Mouse (Mus musculus): Measurements from ENCODE around the gene Nop53. TPM values are rescaled to one million over a fixed set of nuclear protein-coding genes. Genes with fewer than 3 reads are reported as not detected.
A peak's percentile ranks its signal among the peaks of the same experiment; 100 is the strongest.

Gene Nop53
- total and polyA plus RNA-seq, 3 experiments = 118 to 630 (median 328) TPM

GRCm38 (mm10) chr7:15954978-15955443 lies 9.1 kb upstream of the Nop53 start:
- no peak for TF ChIP-seq POLR2AphosphoS5 (IDR thresholded peaks at IDR 0.05; ENCODE audit: insufficient replicate concordance, low read depth, low read length)
- TF ChIP-seq TAL1 (conservative IDR thresholded peaks at IDR 0.05; ENCODE audit: low read depth, low read length) = no peak
- no peak for TF ChIP-seq GATA2 (IDR thresholded peaks at IDR 0.05; ENCODE audit: borderline replicate concordance, low read depth, low read length)
- no peak for TF ChIP-seq CTCF (IDR thresholded peaks at IDR 0.05; ENCODE audit: low read depth, low read length)
- TF ChIP-seq GATA1 (IDR thresholded peaks at IDR 0.05; ENCODE audit: borderline replicate concordance, low read length) = no peak
- Histone ChIP-seq H3K4me1 (ENCODE audit: insufficient read depth, low read depth, low read length) (peaks cover 25% of the 10 kb centered on the region), H3K9me3 (replicated peaks) (peaks cover 3% of the 10 kb centered on the region), H3K27me3 (ENCODE audit: insufficient read depth, low read length) (peaks cover 48% of the 10 kb centered on the region), H3K4me3 (ENCODE audit: low read depth, low read length) (no peak overlapping the region), H3K36me3 (replicated peaks) (no peaks in the 10 kb centered on the region)
- ATAC-seq (ENCODE audit: extremely low read depth, insufficient number of reproducible peaks, low FRiP score, poor library complexity, severe bottlenecking) (no peak), DNase-seq (ENCODE audit: low spot score) (no peak)

- Histone ChIP-seq H3K9me3 (replicated peaks) (peaks cover 3% of the 10 kb centered on the region), H3K4me3 (ENCODE audit: low read depth, low read length) (no peak overlapping the region), H3K4me1 (ENCODE audit: insufficient read depth, low read depth, low read length) (peaks cover 31% of the 10 kb centered on the region), H3K36me3 (replicated peaks) (no peaks in the 10 kb centered on the region), H3K27me3 (ENCODE audit: insufficient read depth, low read length) (peaks cover 45% of the 10 kb centered on the region)
- no peak for ATAC-seq (ENCODE audit: extremely low read depth, insufficient number of reproducible peaks, low FRiP score, poor library complexity, severe bottlenecking)
- no peak for DNase-seq (ENCODE audit: low spot score)
- TF ChIP-seq GATA2 (IDR thresholded peaks at IDR 0.05; ENCODE audit: borderline replicate concordance, low read depth, low read length) = no peak
- TF ChIP-seq CTCF (IDR thresholded peaks at IDR 0.05; ENCODE audit: low read depth, low read length) = no peak
- no peak for TF ChIP-seq GATA1 (IDR thresholded peaks at IDR 0.05; ENCODE audit: borderline replicate concordance, low read length)
- no peak for TF ChIP-seq POLR2AphosphoS5 (IDR thresholded peaks at IDR 0.05; ENCODE audit: insufficient replicate concordance, low read depth, low read length)
- no peak for TF ChIP-seq TAL1 (conservative IDR thresholded peaks at IDR 0.05; ENCODE audit: low read depth, low read length)
Observed at GRCm38 (mm10) chr7:15954436-15954835, 8.6 kb upstream of the Nop53 start.

- DNase-seq (ENCODE audit: low spot score) (no peak), ATAC-seq (ENCODE audit: extremely low read depth, insufficient number of reproducible peaks, low FRiP score, poor library complexity, severe bottlenecking) (no peak)
- Histone ChIP-seq H3K36me3 (replicated peaks) (no peaks in the 10 kb centered on the region), H3K27me3 (ENCODE audit: insufficient read depth, low read length) (peaks cover 45% of the 10 kb centered on the region), H3K4me1 (ENCODE audit: insufficient read depth, low read depth, low read length) (peaks cover 40% of the 10 kb centered on the region), H3K4me3 (ENCODE audit: low read depth, low read length) (no peak overlapping the region), H3K9me3 (replicated peaks) (peaks cover 3% of the 10 kb centered on the region)
- peak; percentile 32; the same call in 1 of the 2 replicates for TF ChIP-seq CTCF (IDR thresholded peaks at IDR 0.05; ENCODE audit: low read depth, low read length)
- no peak for TF ChIP-seq GATA1 (IDR thresholded peaks at IDR 0.05; ENCODE audit: borderline replicate concordance, low read length)
Observed at GRCm38 (mm10) chr7:15953307-15954074, 7.6 kb upstream of the Nop53 start.

- DNase-seq (ENCODE audit: low spot score) (no peak), ATAC-seq (ENCODE audit: extremely low read depth, insufficient number of reproducible peaks, low FRiP score, poor library complexity, severe bottlenecking) (no peak)
- Histone ChIP-seq H3K4me3 (ENCODE audit: low read depth, low read length) (no peak overlapping the region), H3K4me1 (ENCODE audit: insufficient read depth, low read depth, low read length) (peaks cover 51% of the 10 kb centered on the region), H3K36me3 (replicated peaks) (no peaks in the 10 kb centered on the region), H3K9me3 (replicated peaks) (peaks cover 3% of the 10 kb centered on the region), H3K27me3 (ENCODE audit: insufficient read depth, low read length) (peaks cover 38% of the 10 kb centered on the region)
- TF ChIP-seq CTCF (IDR thresholded peaks at IDR 0.05; ENCODE audit: low read depth, low read length) (no peak), GATA2 (IDR thresholded peaks at IDR 0.05; ENCODE audit: borderline replicate concordance, low read depth, low read length) (no peak), GATA1 (IDR thresholded peaks at IDR 0.05; ENCODE audit: borderline replicate concordance, low read length) (no peak), POLR2AphosphoS5 (IDR thresholded peaks at IDR 0.05; ENCODE audit: insufficient replicate concordance, low read depth, low read length) (no peak), TAL1 (conservative IDR thresholded peaks at IDR 0.05; ENCODE audit: low read depth, low read length) (0 out of 2 replicates have a peak, but pooled peaks have one; percentile 17)
Observed at GRCm38 (mm10) chr7:15952416-15952815, 6.5 kb upstream of the Nop53 start.

GRCm38 (mm10) chr7:15950008-15950407 lies 4.1 kb upstream of the Nop53 start:
- Histone ChIP-seq H3K27me3 (ENCODE audit: insufficient read depth, low read length) (peaks cover 26% of the 10 kb centered on the region), H3K36me3 (replicated peaks) (peaks cover under 1% of the 10 kb centered on the region), H3K9me3 (replicated peaks) (peaks cover 3% of the 10 kb centered on the region), H3K4me3 (ENCODE audit: low read depth, low read length) (no peak overlapping the region), H3K4me1 (ENCODE audit: insufficient read depth, low read depth, low read length) (peaks cover 60% of the 10 kb centered on the region)
- DNase-seq (ENCODE audit: low spot score) = no peak
- TF ChIP-seq CTCF (IDR thresholded peaks at IDR 0.05; ENCODE audit: low read depth, low read length) = no peak
- TF ChIP-seq POLR2AphosphoS5 (IDR thresholded peaks at IDR 0.05; ENCODE audit: insufficient replicate concordance, low read depth, low read length) = no peak
- no peak for TF ChIP-seq GATA1 (IDR thresholded peaks at IDR 0.05; ENCODE audit: borderline replicate concordance, low read length)
- no peak for TF ChIP-seq GATA2 (IDR thresholded peaks at IDR 0.05; ENCODE audit: borderline replicate concordance, low read depth, low read length)
- TF ChIP-seq TAL1 (conservative IDR thresholded peaks at IDR 0.05; ENCODE audit: low read depth, low read length) = no peak
- ATAC-seq (ENCODE audit: extremely low read depth, insufficient number of reproducible peaks, low FRiP score, poor library complexity, severe bottlenecking) = no peak

GRCm38 (mm10) chr7:15949216-15949790 lies 3.4 kb upstream of the Nop53 start:
- TF ChIP-seq GATA1 (IDR thresholded peaks at IDR 0.05; ENCODE audit: borderline replicate concordance, low read length) (no peak), POLR2AphosphoS5 (IDR thresholded peaks at IDR 0.05; ENCODE audit: insufficient replicate concordance, low read depth, low read length) (no peak), TAL1 (conservative IDR thresholded peaks at IDR 0.05; ENCODE audit: low read depth, low read length) (no peak), CTCF (IDR thresholded peaks at IDR 0.05; ENCODE audit: low read depth, low read length) (no peak), GATA2 (IDR thresholded peaks at IDR 0.05; ENCODE audit: borderline replicate concordance, low read depth, low read length) (no peak)
- no peak for DNase-seq (ENCODE audit: low spot score)
- H3K4me3 ChIP-seq (ENCODE audit: low read depth, low read length) = no peak overlapping the region; the same call in 1 of the 2 replicates
- no peak for ATAC-seq (ENCODE audit: extremely low read depth, insufficient number of reproducible peaks, low FRiP score, poor library complexity, severe bottlenecking)
- peaks cover 60% of the 10 kb centered on the region for H3K4me1 ChIP-seq (ENCODE audit: insufficient read depth, low read depth, low read length)
- H3K9me3 ChIP-seq (replicated peaks) = peaks cover 3% of the 10 kb centered on the region
- peaks cover 7% of the 10 kb centered on the region for H3K36me3 ChIP-seq (replicated peaks)
- peaks cover 19% of the 10 kb centered on the region for H3K27me3 ChIP-seq (ENCODE audit: insufficient read depth, low read length)

All from G1E (cell line).